Mouse (Mus musculus): ENCODE results near the gene Dapp1. TPM values are rescaled to one million over a fixed set of nuclear protein-coding genes. Genes with fewer than 3 reads are reported as not detected.
A peak's percentile ranks its signal among the peaks of the same experiment; 100 is the strongest.
"Not testable (repeated sequence)": the region's sequence is repeated elsewhere in the genome, so short reads cannot be mapped to it uniquely, and the experiment has no call there.

The Dapp1 gene
- polyA plus RNA-seq, 1 experiment from 2014 or later, result 3.8 TPM

GRCm38 (mm10) chr3:137929940-137930339 is 51.4 kb downstream of the Dapp1 start:
- Histone ChIP-seq H3K9ac (no peak overlapping the region), H3K9me3 (no peaks in the 10 kb centered on the region), H3K4me3 (replicated peaks) (no peak overlapping the region), H3K27ac (no peak overlapping the region), H3K4me2 (no peak overlapping the region), H3K4me1 (no peaks in the 10 kb centered on the region), H3K36me3 (replicated peaks) (peaks cover 29% of the 10 kb centered on the region), H3K27me3 (no peaks in the 10 kb centered on the region)
- 97% methylated on average over 3 of the region's 3 CpGs for WGBS
- ATAC-seq (ENCODE audit: low FRiP score), result no peak

GRCm38 (mm10) chr3:137927010-137927409 is 54.3 kb downstream of the Dapp1 start:
- Histone ChIP-seq H3K4me1 (no peaks in the 10 kb centered on the region), H3K36me3 (replicated peaks) (peaks cover 39% of the 10 kb centered on the region), H3K9ac (no peak overlapping the region), H3K27me3 (no peaks in the 10 kb centered on the region), H3K27ac (no peak overlapping the region), H3K4me3 (replicated peaks) (no peak overlapping the region), H3K9me3 (no peaks in the 10 kb centered on the region), H3K4me2 (no peak overlapping the region)
- ATAC-seq (ENCODE audit: low FRiP score), result no peak
- 90% methylated on average over 4 of the region's 4 CpGs for WGBS

GRCm38 (mm10) chr3:137920594-137920993 is 60.8 kb downstream of the Dapp1 start:
- peaks cover 26% of the 10 kb centered on the region for H3K36me3 ChIP-seq (replicated peaks)
- 96% methylated on average over 4 of the region's 4 CpGs for WGBS
- H3K9ac ChIP-seq, result no peak overlapping the region
- H3K4me2 ChIP-seq, result no peak overlapping the region
- H3K27ac ChIP-seq, result no peak overlapping the region
- H3K27me3 ChIP-seq, result no peaks in the 10 kb centered on the region
- H3K9me3 ChIP-seq, result no peaks in the 10 kb centered on the region
- peaks cover 16% of the 10 kb centered on the region for H3K4me1 ChIP-seq
- ATAC-seq (ENCODE audit: low FRiP score), result no peak
- H3K4me3 ChIP-seq (replicated peaks), result no peak overlapping the region

GRCm38 (mm10) chr3:137919398-137919797 is 61.9 kb downstream of the Dapp1 start:
- H3K36me3 ChIP-seq (replicated peaks), result peaks cover 18% of the 10 kb centered on the region
- H3K4me1 ChIP-seq, result peaks cover 16% of the 10 kb centered on the region
- H3K27me3 ChIP-seq, result no peaks in the 10 kb centered on the region
- H3K9me3 ChIP-seq, result no peaks in the 10 kb centered on the region
- H3K4me3 ChIP-seq (replicated peaks), result peak overlapping the region; percentile 88
- peak overlapping the region; percentile 87 for H3K9ac ChIP-seq
- no peak for ATAC-seq (ENCODE audit: low FRiP score)
- WGBS, result 90% methylated on average over 7 of the region's 7 CpGs
- H3K4me2 ChIP-seq, result peak overlapping the region; percentile 86
- no peak overlapping the region for H3K27ac ChIP-seq

GRCm38 (mm10) chr3:137918932-137919311 is 62.4 kb downstream of the Dapp1 start:
- Histone ChIP-seq H3K9me3 (no peaks in the 10 kb centered on the region), H3K4me2 (peak overlapping the region; percentile 86), H3K4me1 (peaks cover 16% of the 10 kb centered on the region), H3K4me3 (replicated peaks) (peak overlapping the region; percentile 88), H3K9ac (peak overlapping the region; percentile 87), H3K27me3 (no peaks in the 10 kb centered on the region), H3K27ac (peak overlapping the region; percentile 80; the same call in 1 of the 2 replicates), H3K36me3 (replicated peaks) (peaks cover 15% of the 10 kb centered on the region; the same call in 1 of the 2 replicates)
- ATAC-seq (ENCODE audit: low FRiP score), result peak; percentile 33
- WGBS, result 14% methylated on average over 6 of the region's 6 CpGs

- Histone ChIP-seq H3K4me2 (peak within 1 kb of the TSS; percentile 86), H3K27ac (peak within 1 kb of the TSS; percentile 80), H3K4me1 (peaks cover 16% of the 10 kb centered on the region), H3K9me3 (no peaks in the 10 kb centered on the region), H3K27me3 (no peaks in the 10 kb centered on the region), H3K9ac (peak within 1 kb of the TSS; percentile 87), H3K4me3 (replicated peaks) (peak within 1 kb of the TSS; percentile 88), H3K36me3 (replicated peaks) (peaks cover 15% of the 10 kb centered on the region; the same call in 1 of the 2 replicates)
- under 1% methylated on average over 47 of the region's 47 CpGs for WGBS
- ATAC-seq (ENCODE audit: low FRiP score), result peak; percentile 91
These were observed 63.0 kb downstream of the Dapp1 start, which contains the start of gene Lamtor3 for GRCm38 (mm10) chr3:137918172-137918931. Gene Lamtor3, plus strand, starts transcription at chr3:137918506.

- Histone ChIP-seq H3K4me2 (peak overlapping the region; percentile 86), H3K4me3 (replicated peaks) (peak overlapping the region; percentile 88), H3K9me3 (no peaks in the 10 kb centered on the region), H3K27ac (peak overlapping the region; percentile 80), H3K27me3 (no peaks in the 10 kb centered on the region), H3K9ac (peak overlapping the region; percentile 87), H3K36me3 (replicated peaks) (peaks cover 15% of the 10 kb centered on the region; the same call in 1 of the 2 replicates), H3K4me1 (peaks cover 16% of the 10 kb centered on the region)
- WGBS, result 4% methylated on average over 12 of the region's 12 CpGs
- peak; percentile 21; the same call in 1 of the 2 replicates for ATAC-seq (ENCODE audit: low FRiP score)
These were observed 63.6 kb downstream of the Dapp1 start for GRCm38 (mm10) chr3:137917694-137918171.

GRCm38 (mm10) chr3:137914567-137914966 is 66.8 kb downstream of the Dapp1 start:
- H3K27ac ChIP-seq; H3K36me3 ChIP-seq (replicated peaks); H3K4me3 ChIP-seq (replicated peaks); H3K27me3 ChIP-seq; ATAC-seq (ENCODE audit: low FRiP score); H3K9me3 ChIP-seq; H3K4me2 ChIP-seq; H3K9ac ChIP-seq: not testable (repeated sequence)
- WGBS, result 80% methylated on average over 1 of the region's 1 CpGs
- H3K4me1 ChIP-seq, result peaks cover 15% of the 10 kb centered on the region

GRCm38 (mm10) chr3:137913093-137913492 is 68.3 kb downstream of the Dapp1 start:
- Histone ChIP-seq H3K4me2 (no peak overlapping the region), H3K9ac (no peak overlapping the region), H3K4me1 (peaks cover 8% of the 10 kb centered on the region), H3K4me3 (replicated peaks) (no peak overlapping the region), H3K27ac (no peak overlapping the region), H3K9me3 (no peaks in the 10 kb centered on the region), H3K27me3 (no peaks in the 10 kb centered on the region), H3K36me3 (replicated peaks) (0 out of 2 replicates have a peak, but pooled peaks cover 5% of the 10 kb centered on the region)
- no peak for ATAC-seq (ENCODE audit: low FRiP score)
- WGBS, result 73% methylated on average over 2 of the region's 2 CpGs

- Histone ChIP-seq H3K4me3 (replicated peaks) (no peak overlapping the region), H3K36me3 (replicated peaks) (peaks cover 5% of the 10 kb centered on the region), H3K4me2 (no peak overlapping the region), H3K9ac (no peak overlapping the region), H3K4me1 (no peaks in the 10 kb centered on the region), H3K27ac (no peak overlapping the region), H3K9me3 (no peaks in the 10 kb centered on the region; the same call in 1 of the 2 replicates), H3K27me3 (no peaks in the 10 kb centered on the region)
- ATAC-seq (ENCODE audit: low FRiP score), result no peak
- WGBS, result 81% methylated on average over 10 of the region's 10 CpGs
These were observed 81.2 kb downstream of the Dapp1 start for GRCm38 (mm10) chr3:137900149-137900548.

- no peak for ATAC-seq (ENCODE audit: low FRiP score)
- Histone ChIP-seq H3K27ac (no peak overlapping the region), H3K9ac (no peak overlapping the region), H3K4me2 (no peak overlapping the region), H3K4me3 (replicated peaks) (no peak overlapping the region), H3K27me3 (no peaks in the 10 kb centered on the region), H3K4me1 (no peaks in the 10 kb centered on the region), H3K9me3 (no peaks in the 10 kb centered on the region; the same call in 1 of the 2 replicates), H3K36me3 (replicated peaks) (peaks cover 11% of the 10 kb centered on the region)
- 92% methylated on average over 5 of the region's 5 CpGs for WGBS
These were observed 83.7 kb downstream of the Dapp1 start for GRCm38 (mm10) chr3:137897685-137898084.

- Histone ChIP-seq H3K27ac (no peak overlapping the region), H3K4me2 (no peak overlapping the region), H3K9ac (no peak overlapping the region), H3K9me3 (no peaks in the 10 kb centered on the region; the same call in 1 of the 2 replicates), H3K36me3 (replicated peaks) (peaks cover 11% of the 10 kb centered on the region), H3K27me3 (no peaks in the 10 kb centered on the region), H3K4me3 (replicated peaks) (no peak overlapping the region), H3K4me1 (no peaks in the 10 kb centered on the region)
- ATAC-seq (ENCODE audit: low FRiP score), result no peak
- WGBS, result 94% methylated on average over 3 of the region's 3 CpGs
These were observed 84.5 kb downstream of the Dapp1 start for GRCm38 (mm10) chr3:137896867-137897266.
